Mouse (Mus musculus) kidney, postnatal 10 days (tissue): ENCODE measurements around the gene Pacs2.

ENCODE experiments used
- DNase-seq: peaks from one replicate; pipeline ENCODE4 v3.0.0; 2021; ENCODE audit warnings: mixed read lengths

The Pacs2 gene

GRCm38 (mm10) chr12:113090053-113090452, 75.7 kb downstream of the Pacs2 start:
- DNase-seq, result peak; percentile 31

DNA sequence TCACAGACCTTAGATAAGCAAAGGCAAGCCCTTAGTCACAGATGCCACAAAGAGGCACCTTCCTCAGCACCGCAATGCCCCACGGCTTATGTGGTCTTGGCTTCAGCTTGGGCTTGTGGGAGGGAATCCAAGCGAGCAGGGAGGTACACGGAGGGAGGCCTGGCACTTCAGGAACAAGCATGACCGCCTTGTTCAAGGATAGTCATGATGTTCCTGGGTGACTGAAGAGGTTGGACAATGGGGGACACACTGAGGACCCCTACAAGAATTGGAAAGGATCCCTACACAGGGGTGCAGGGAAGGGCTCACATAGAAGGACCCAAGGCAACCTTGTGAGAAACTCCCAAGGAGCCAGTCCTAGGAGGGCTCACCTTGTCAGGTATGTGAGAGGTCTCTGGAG, 82.7 kb downstream of the Pacs2 start:
- no peak for DNase-seq

DNA sequence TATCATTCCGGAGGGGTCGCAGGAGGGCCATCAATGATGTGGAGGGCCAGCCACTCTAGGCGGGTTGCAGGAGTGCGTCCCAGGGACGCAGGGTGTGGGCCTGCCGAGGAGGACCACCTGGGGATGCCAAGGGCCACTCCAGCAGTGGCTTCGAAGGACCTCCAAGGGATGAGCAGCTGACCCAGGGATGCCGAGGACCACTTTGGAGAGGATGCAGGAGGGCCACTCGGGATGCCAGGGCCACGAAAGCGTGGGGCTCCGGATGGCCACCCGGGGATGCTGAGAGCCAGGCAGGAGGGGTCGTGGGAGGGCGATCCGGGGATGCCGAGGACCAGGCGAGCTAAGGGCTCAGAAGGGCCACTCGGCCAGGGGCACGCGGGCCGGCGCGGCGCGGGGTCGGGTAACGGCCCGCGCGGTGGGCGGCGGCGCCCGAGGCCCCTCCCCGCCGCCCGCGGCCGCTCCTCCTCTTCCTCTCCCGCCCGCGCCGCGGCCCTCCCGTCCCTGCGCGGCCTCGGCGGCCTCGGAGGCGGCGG, 83.5 kb downstream of the Pacs2 start, which contains the start of gene Mta1:
Mta1 (plus strand) TSS at position 530 of the 533 bp plus-strand sequence.
- peak; percentile 78 for DNase-seq

DNA sequence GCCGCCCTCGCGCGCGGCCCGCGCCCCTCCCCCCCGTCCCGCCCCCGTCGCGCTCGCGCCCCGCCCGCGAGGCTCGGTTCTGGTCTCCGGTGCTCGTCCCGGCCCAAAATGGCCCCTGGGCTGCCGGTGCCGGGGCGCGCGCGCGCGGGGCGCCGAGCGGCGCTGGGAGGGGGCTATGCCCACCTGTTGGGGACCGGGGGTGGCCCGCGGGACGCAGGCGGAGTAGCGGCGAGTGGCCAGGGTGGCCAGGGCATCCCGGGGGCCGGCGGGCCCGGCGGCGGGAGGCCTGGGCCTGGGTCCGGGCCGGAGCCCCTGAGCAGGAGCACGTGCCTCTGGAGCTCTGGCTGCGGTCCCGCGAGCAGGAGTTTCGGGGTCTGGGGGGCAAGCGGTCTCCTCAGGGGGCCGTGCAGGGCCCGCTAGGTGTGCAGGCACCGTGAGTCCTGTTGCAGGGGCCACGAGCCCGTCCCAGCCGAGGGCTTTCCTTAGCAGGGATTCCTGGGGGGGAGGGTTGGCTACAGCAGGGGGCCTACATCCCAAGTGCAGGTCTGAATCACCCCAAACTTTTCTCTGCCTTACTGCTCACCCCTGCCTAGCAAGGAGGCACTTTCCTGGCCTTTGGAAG, 84.3 kb downstream of the Pacs2 start:
- DNase-seq, result peak; percentile 50

DNA sequence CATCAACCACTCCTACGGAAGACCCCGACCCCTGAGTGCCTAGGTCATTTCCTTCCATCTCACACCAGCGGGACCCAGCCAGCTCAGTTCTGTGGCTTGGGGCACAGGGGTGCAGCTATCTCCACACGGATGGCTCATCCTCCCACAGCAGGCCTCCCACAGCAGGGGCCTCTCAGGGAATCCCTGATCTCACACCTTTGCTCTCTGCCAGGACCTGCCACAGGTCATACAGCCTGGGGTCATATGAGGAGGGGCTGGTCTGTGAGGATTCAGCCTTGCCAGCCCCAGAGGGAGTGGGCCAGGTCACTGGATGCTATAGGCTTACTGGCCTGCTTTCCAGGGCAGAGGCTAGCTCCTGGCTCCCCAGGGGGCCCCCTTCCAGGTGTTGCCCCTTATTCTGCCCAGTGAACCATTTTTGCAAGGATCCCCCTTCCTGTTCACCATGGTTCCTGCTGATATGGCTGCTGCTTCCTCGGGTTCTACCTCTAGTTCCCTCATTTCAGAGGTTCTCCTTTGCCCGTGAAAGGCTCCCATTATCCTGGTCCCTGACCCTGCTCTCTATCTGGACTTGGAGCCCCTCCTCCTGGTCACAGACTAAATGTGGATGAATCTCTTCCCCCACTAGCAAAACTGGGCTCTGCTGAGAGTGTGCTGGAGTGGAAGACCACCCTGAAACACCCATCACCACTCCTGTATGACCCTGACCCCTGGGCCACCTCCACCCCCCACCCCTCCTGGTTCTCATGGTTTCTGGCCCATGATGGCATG, 85.3 kb downstream of the Pacs2 start:
- DNase-seq, result no peak

- DNase-seq, result no peak
These were observed 86.3 kb downstream of the Pacs2 start for GRCm38 (mm10) chr12:113100448-113101076.

GRCm38 (mm10) chr12:113101251-113101960, 87.1 kb downstream of the Pacs2 start:
- no peak for DNase-seq

GRCm38 (mm10) chr12:113102461-113102860, 88.2 kb downstream of the Pacs2 start:
- DNase-seq, result peak; percentile 81

DNA sequence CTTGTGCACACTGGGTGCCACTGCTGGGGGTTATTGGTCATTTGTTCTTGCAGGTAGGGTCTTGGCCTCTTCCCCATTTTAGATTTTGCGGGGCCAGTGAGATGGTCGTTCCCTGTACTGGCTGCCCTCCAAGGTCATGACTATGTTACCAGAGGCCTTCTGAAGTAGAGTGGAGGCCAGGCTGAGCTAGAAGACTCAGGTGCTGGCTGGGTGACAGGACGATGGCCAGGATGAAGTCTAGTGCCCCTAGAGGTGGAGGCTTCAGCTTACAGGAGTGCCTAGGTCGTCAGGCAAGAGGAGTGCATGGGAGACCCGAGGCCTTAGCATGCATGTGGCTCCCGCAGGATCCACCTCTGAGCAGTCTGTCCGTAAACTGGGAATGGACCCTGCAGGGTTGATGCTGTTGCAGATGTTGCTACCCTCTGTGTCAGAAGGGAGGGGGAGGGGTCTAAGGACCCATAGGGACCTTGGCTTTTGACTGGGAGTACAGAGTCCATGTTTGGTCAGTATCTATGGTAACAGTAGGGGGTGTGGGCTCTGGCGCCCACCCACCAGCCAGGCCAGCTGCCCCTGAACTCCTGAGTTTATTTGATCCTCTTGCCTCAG, 89.6 kb downstream of the Pacs2 start:
- no peak for DNase-seq

GRCm38 (mm10) chr12:113106386-113106785, 92.1 kb downstream of the Pacs2 start:
- DNase-seq, result no peak

GRCm38 (mm10) chr12:113107431-113108124, 93.3 kb downstream of the Pacs2 start:
- no peak for DNase-seq

GRCm38 (mm10) chr12:113108528-113109283, 94.4 kb downstream of the Pacs2 start:
- no peak for DNase-seq

DNA sequence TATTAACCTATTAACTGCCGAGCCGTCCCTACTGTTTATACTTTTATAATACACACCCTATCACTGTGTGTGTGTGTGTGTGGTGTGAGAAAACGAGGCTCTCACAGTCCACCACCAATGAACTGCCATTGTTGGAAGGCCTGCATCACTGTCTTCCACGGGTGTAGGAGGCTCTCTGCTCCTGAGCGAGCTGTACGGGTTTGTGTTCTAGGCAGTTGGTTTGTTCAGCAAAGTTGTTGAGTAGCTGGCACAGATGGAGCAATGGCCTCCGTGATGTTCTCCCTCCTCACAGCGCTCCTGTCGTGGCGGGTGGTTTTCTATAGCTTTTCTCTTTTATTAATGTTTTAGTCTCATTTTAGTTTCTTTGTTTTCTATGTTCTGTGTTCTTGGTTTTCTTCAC, 95.5 kb downstream of the Pacs2 start:
- DNase-seq, result no peak

DNA sequence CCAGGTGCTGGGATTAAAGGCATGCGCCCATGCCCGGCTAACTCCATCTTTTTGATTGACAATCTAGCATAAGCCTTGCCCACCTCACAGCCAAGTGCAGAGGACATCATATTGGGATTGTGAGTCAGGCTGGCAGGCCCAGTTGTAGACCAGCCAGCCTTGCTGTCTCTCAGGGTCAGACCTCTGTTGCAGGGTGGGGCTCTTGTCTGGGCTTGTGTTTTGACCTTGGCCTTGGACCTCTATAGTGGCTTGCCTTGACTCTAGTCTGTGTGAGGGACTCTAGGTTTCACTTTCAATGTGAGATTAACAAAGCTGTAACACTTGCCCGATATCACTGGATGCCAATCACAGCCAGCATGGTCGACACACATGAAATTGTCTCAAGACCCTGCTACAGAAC, 99.8 kb downstream of the Pacs2 start:
- DNase-seq, result no peak

DNA sequence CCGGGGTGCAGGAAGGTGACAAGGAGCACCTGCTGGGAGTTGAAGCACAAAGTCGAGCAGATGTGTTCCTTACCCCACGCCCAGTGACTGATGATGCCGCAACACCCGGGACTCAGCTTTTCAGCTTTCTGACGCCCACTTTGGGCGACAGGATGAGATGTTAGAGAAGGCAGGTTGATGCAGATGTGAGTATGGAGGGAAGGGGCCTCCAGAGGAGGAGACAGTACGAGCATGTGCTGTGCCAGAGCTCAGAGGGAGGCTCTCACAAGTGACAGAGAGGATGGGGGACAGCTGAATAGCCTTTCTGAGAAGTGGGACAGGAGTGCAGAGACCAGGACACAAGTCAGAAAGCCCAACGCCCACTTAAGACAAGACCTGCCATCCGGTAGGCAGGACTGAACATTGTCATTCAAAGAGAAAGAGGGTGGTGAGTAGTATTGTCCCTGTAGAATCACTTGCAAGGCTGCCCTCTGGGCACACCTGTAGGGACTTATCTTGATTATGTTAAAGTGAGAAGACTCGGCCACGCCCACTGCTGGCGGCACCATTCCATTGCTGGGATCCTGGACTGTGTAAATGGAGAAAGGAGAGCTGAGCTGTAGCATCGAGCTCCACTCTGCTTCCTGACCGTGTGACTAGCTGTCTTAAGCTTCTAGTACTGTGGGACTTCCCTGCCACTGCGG, 100.7 kb downstream of the Pacs2 start:
- no peak for DNase-seq

DNA sequence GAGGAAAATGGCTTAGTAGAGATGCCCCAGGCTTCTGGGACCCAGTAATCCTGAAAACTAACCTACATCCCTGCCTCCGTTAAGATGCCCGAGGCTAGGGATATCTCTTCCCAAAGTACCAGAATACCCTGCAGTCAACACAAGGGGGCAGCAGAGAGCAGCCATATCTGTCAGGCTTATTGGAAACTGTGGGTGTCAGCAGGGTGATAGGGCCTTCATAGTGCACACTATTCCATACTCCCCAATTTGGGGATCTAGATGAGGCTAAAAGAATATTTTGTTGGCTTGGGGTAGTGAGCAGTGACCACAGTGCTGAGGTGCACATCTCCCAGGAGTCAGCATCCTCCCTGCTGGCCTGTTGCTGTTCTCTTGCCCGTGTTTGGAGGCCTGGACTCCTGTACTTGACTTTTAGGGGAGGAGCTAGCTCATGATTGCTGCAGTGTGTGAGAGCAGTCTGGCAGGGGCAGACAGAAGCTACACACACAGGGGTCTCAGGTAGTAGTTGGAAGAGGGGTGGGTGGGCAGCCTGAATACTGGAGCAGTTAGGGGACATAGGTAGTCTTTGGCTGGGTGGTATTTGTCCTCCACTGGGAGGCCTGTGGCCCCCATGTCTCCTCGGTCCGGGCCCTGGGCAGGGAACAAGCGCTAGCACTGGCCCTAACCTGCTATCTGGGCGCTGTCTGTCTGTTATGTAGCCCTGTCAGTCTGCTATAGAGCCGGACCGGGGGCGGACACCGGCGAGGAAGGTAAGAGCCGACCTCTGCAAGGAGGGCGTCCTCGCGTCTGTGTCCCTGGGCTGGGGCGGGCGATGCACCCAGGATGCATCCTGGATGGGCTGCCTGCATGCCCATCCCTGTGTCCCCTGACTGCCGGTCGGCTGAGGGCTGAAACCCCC, 105.5 kb downstream of the Pacs2 start:
- DNase-seq, result peak; percentile 90
